Mouse (Mus musculus) erythroblast, embryonic 14.5 days (primary cell): ENCODE results near the gene Galnt3.

Experiments
- GATA1 ChIP-seq: IDR thresholded peaks from 2 replicates; pipeline ENCODE4 v1.6.1; 2012; ENCODE audit warnings: low read length, inconsistent platforms, mixed read lengths
- TAL1 ChIP-seq: IDR thresholded peaks from 3 replicates; pipeline ENCODE4 v1.6.1; 2012; ENCODE audit warnings: low read length, inconsistent platforms, mixed read lengths

GRCm38 (mm10) chr2:66063291-66063690, 61.5 kb downstream of the Galnt3 start:
- no peak for TF ChIP-seq TAL1
- no peak for TF ChIP-seq GATA1
